Mouse (Mus musculus) hindbrain, embryonic 13.5 days (tissue): ENCODE results near the gene Rgl2. TPM values are rescaled to one million over a fixed set of nuclear protein-coding genes. Genes with fewer than 3 reads are reported as not detected.
A peak's percentile ranks its signal among the peaks of the same experiment; 100 is the strongest.
"Not testable (repeated sequence)": the region's sequence is repeated elsewhere in the genome, so short reads cannot be mapped to it uniquely, and the experiment has no call there.

Experiments used
- ATAC-seq: fragments of 200-750 bp; cut with Nextera tagmentation; 2 replicates; pipeline ENCODE4 v1.8.0; 2017; ENCODE audit warnings: moderate TSS enrichment; ENCODE audit not compliant: low FRiP score
- H3K27ac ChIP-seq: fragments of 300-500 bp; sonication (generic); 2 replicates; pipeline ENCODE4 v1.5.1; 2015; ENCODE audit warnings: inconsistent platforms, mild to moderate bottlenecking, moderate library complexity
- H3K27me3 ChIP-seq: fragments of 300-500 bp; sonication (generic); 2 replicates; pipeline ENCODE4 v1.6.1; 2015; ENCODE audit warnings: mild to moderate bottlenecking, inconsistent platforms
- H3K36me3 ChIP-seq: fragments of 300-500 bp; sonication (generic); 2 replicates; pipeline ENCODE4 v1.6.1; 2015; ENCODE audit warnings: mild to moderate bottlenecking, inconsistent platforms
- H3K4me1 ChIP-seq: fragments of 300-500 bp; sonication (generic); replicated peaks from 2 replicates; pipeline ENCODE4 v1.6.1; 2015; ENCODE audit warnings: inconsistent platforms
- H3K4me2 ChIP-seq: fragments of 300-500 bp; sonication (generic); 2 replicates; pipeline ENCODE4 v1.6.1; 2015; ENCODE audit warnings: inconsistent platforms, mild to moderate bottlenecking, moderate library complexity
- H3K4me3 ChIP-seq: fragments of 300-500 bp; sonication (generic); 2 replicates; pipeline ENCODE4 v1.5.1; 2015; ENCODE audit warnings: mild to moderate bottlenecking, inconsistent platforms
- H3K9ac ChIP-seq: fragments of 300-500 bp; sonication (generic); 2 replicates; pipeline ENCODE4 v1.6.1; 2015; ENCODE audit warnings: mild to moderate bottlenecking, inconsistent platforms
- H3K9me3 ChIP-seq: fragments of 300-500 bp; sonication (generic); 2 replicates; pipeline ENCODE4 v1.6.1; 2016; ENCODE audit warnings: inconsistent platforms
- WGBS: fragments of 180-500 bp; shearing (Covaris S2); methylation state at CpG from one replicate; pipeline ENCODE4 v1.1.7; 2015; 5-methylcytosine and 5-hydroxymethylcytosine counted together
- polyA plus RNA-seq: library from polyadenylated mRNA; unstranded; fragments of >200 nt; fragmentation: Nextera tagmentation; extraction: Ambion mirVana; gene quantifications from 2 replicates; pipeline ENCODE4 v1.2.1, GENCODE M21; 2015

The Rgl2 gene
- polyA plus RNA-seq, 1 experiment from 2014 or later: 56.7 TPM

GRCm38 (mm10) chr17:33899642-33900041 is 29.7 kb upstream of the Rgl2 start:
- no peak overlapping the region for H3K27ac ChIP-seq
- H3K4me2 ChIP-seq: no peak overlapping the region
- 0 out of 2 replicates have a peak, but pooled peaks cover 2% of the 10 kb centered on the region for H3K27me3 ChIP-seq
- H3K4me3 ChIP-seq: no peak overlapping the region
- ATAC-seq: no peak
- H3K36me3 ChIP-seq: no peaks in the 10 kb centered on the region
- WGBS: 85% methylated on average over 4 of the region's 4 CpGs
- no peak overlapping the region for H3K9ac ChIP-seq
- H3K9me3 ChIP-seq: no peaks in the 10 kb centered on the region
- H3K4me1 ChIP-seq: no peaks in the 10 kb centered on the region

- no peaks in the 10 kb centered on the region for H3K27me3 ChIP-seq
- no peaks in the 10 kb centered on the region for H3K9me3 ChIP-seq
- no peak overlapping the region for H3K4me3 ChIP-seq
- H3K27ac ChIP-seq: no peak overlapping the region
- H3K4me2 ChIP-seq: no peak overlapping the region
- no peaks in the 10 kb centered on the region for H3K4me1 ChIP-seq
- no peak for ATAC-seq
- no peaks in the 10 kb centered on the region for H3K36me3 ChIP-seq
- H3K9ac ChIP-seq: no peak overlapping the region
- 73% methylated on average over 7 of the region's 7 CpGs for WGBS
These were observed 28.9 kb upstream of the Rgl2 start for GRCm38 (mm10) chr17:33900281-33900988.

GRCm38 (mm10) chr17:33900989-33901314 is 28.4 kb upstream of the Rgl2 start:
- H3K4me1 ChIP-seq: no peaks in the 10 kb centered on the region
- H3K36me3 ChIP-seq: no peaks in the 10 kb centered on the region
- no peak overlapping the region for H3K9ac ChIP-seq
- no peaks in the 10 kb centered on the region for H3K27me3 ChIP-seq
- no peaks in the 10 kb centered on the region for H3K9me3 ChIP-seq
- WGBS: 82% methylated on average over 4 of the region's 4 CpGs
- no peak for ATAC-seq
- no peak overlapping the region for H3K4me3 ChIP-seq
- no peak overlapping the region for H3K27ac ChIP-seq
- no peak overlapping the region for H3K4me2 ChIP-seq

GRCm38 (mm10) chr17:33901653-33902052 is 27.7 kb upstream of the Rgl2 start:
- no peaks in the 10 kb centered on the region for H3K4me1 ChIP-seq
- no peak overlapping the region for H3K9ac ChIP-seq
- no peaks in the 10 kb centered on the region for H3K27me3 ChIP-seq
- no peaks in the 10 kb centered on the region for H3K36me3 ChIP-seq
- H3K9me3 ChIP-seq: no peaks in the 10 kb centered on the region
- no peak overlapping the region for H3K4me2 ChIP-seq
- no peak overlapping the region for H3K27ac ChIP-seq
- no peak for ATAC-seq
- H3K4me3 ChIP-seq: no peak overlapping the region
- WGBS: 68% methylated on average over 4 of the region's 4 CpGs

GRCm38 (mm10) chr17:33902079-33902478 is 27.3 kb upstream of the Rgl2 start:
- 75% methylated on average over 4 of the region's 4 CpGs for WGBS
- Histone ChIP-seq H3K4me1 (no peaks in the 10 kb centered on the region), H3K4me2 (no peak overlapping the region), H3K27ac (no peak overlapping the region), H3K36me3 (no peaks in the 10 kb centered on the region), H3K9me3 (no peaks in the 10 kb centered on the region), H3K9ac (no peak overlapping the region), H3K4me3 (no peak overlapping the region), H3K27me3 (no peaks in the 10 kb centered on the region)
- ATAC-seq: no peak

- Histone ChIP-seq H3K9me3 (no peaks in the 10 kb centered on the region), H3K36me3 (no peaks in the 10 kb centered on the region), H3K4me3 (no peak overlapping the region), H3K27ac (no peak overlapping the region), H3K4me1 (no peaks in the 10 kb centered on the region), H3K9ac (no peak overlapping the region), H3K27me3 (no peaks in the 10 kb centered on the region), H3K4me2 (no peak overlapping the region)
- WGBS: 87% methylated on average over 7 of the region's 7 CpGs
- no peak for ATAC-seq
These were observed 26.9 kb upstream of the Rgl2 start for GRCm38 (mm10) chr17:33902491-33902890.

GRCm38 (mm10) chr17:33903911-33904651 is 25.3 kb upstream of the Rgl2 start:
- not testable (repeated sequence) for H3K27ac ChIP-seq, ATAC-seq, H3K9ac ChIP-seq, H3K4me3 ChIP-seq, H3K4me2 ChIP-seq, H3K27me3 ChIP-seq, H3K9me3 ChIP-seq, H3K36me3 ChIP-seq, H3K4me1 ChIP-seq
- 76% methylated on average over 6 of the region's 6 CpGs for WGBS

- not testable (repeated sequence) for H3K4me3 ChIP-seq, H3K9me3 ChIP-seq, ATAC-seq, H3K27me3 ChIP-seq, H3K9ac ChIP-seq, H3K36me3 ChIP-seq, H3K4me2 ChIP-seq, H3K27ac ChIP-seq
- 15% methylated on average over 4 of the region's 4 CpGs for WGBS
- peaks cover 11% of the 10 kb centered on the region for H3K4me1 ChIP-seq
These were observed 24.5 kb upstream of the Rgl2 start, which contains the start of gene Platr17 for GRCm38 (mm10) chr17:33904835-33905234. Gene Platr17, plus strand, starts transcription at chr17:33905135.

- H3K4me2 ChIP-seq: peak overlapping the region; percentile 92
- under 1% methylated on average over 44 of the region's 44 CpGs for WGBS
- H3K9me3 ChIP-seq: no peaks in the 10 kb centered on the region
- peak overlapping the region; percentile 84 for H3K9ac ChIP-seq
- peaks cover 37% of the 10 kb centered on the region for H3K4me1 ChIP-seq
- no peaks in the 10 kb centered on the region for H3K27me3 ChIP-seq
- peaks cover 28% of the 10 kb centered on the region for H3K36me3 ChIP-seq
- H3K27ac ChIP-seq: peak overlapping the region; percentile 95
- peak overlapping the region; percentile 79 for H3K4me3 ChIP-seq
- peak; percentile 11 for ATAC-seq
These were observed 20.8 kb upstream of the Rgl2 start for GRCm38 (mm10) chr17:33908331-33909076.

GRCm38 (mm10) chr17:33909077-33909868 is 20.1 kb upstream of the Rgl2 start, which contains the start of gene Daxx:
Gene Daxx, plus strand, starts transcription at chr17:33909414.
- Histone ChIP-seq H3K4me2 (peak within 1 kb of the TSS; percentile 92), H3K9me3 (no peaks in the 10 kb centered on the region), H3K4me3 (peak within 1 kb of the TSS; percentile 79), H3K27me3 (no peaks in the 10 kb centered on the region), H3K4me1 (peaks cover 43% of the 10 kb centered on the region), H3K27ac (peak within 1 kb of the TSS; percentile 95), H3K36me3 (peaks cover 35% of the 10 kb centered on the region), H3K9ac (peak within 1 kb of the TSS; percentile 92)
- peak; percentile 96 for ATAC-seq
- under 1% methylated on average over 68 of the region's 68 CpGs for WGBS

- Histone ChIP-seq H3K4me1 (peaks cover 48% of the 10 kb centered on the region), H3K36me3 (peaks cover 41% of the 10 kb centered on the region), H3K9me3 (no peaks in the 10 kb centered on the region), H3K4me3 (peak overlapping the region; percentile 79), H3K27ac (peak overlapping the region; percentile 89), H3K9ac (peak overlapping the region; percentile 92), H3K27me3 (no peaks in the 10 kb centered on the region), H3K4me2 (peak overlapping the region; percentile 92)
- ATAC-seq: no peak; the same call in 1 of the 2 replicates
- WGBS: 2% methylated on average over 14 of the region's 14 CpGs
These were observed 19.5 kb upstream of the Rgl2 start for GRCm38 (mm10) chr17:33909869-33910250.
